Mouse (Mus musculus) naive thymus-derived CD4-positive, alpha-beta T cell, adult 5 months (primary cell): ENCODE results near the gene Acsl3. TPM values are rescaled to one million over a fixed set of nuclear protein-coding genes. Genes with fewer than 3 reads are reported as not detected.

Experiments
- polyA plus RNA-seq: library from polyadenylated mRNA; unstranded; fragments of 100-300 nt; shearing (Covaris generic); gene quantifications from one replicate; pipeline ENCODE4 v1.2.1, GENCODE M21; 2017

Gene Acsl3
- 55.1 TPM for polyA plus RNA-seq

GRCm38 (mm10) chr1:78657671-78658440, at the start of gene Acsl3, which contains the start of gene Utp14b:
TSS of gene Acsl3 (plus strand) at chr1:78657825.
TSS of gene Utp14b (plus strand) at chr1:78658038.

Other genes with a start within 250 kb of the Acsl3 start
- 69.7 TPM for gene Farsb, start 168.9 kb upstream of the Acsl3 start, polyA plus RNA-seq
- 2.9 TPM for gene Mogat1, start 146.8 kb upstream of the Acsl3 start, polyA plus RNA-seq
- not detected for gene BC035947, start 145.7 kb upstream of the Acsl3 start, polyA plus RNA-seq
- gene Utp14b, start 213 bp downstream of the Acsl3 start, polyA plus RNA-seq: 13.0 TPM
- not detected for gene Kcne4, start 158.9 kb downstream of the Acsl3 start, polyA plus RNA-seq